Mouse (Mus musculus): ENCODE measurements around the gene Rbm20.

DNA sequence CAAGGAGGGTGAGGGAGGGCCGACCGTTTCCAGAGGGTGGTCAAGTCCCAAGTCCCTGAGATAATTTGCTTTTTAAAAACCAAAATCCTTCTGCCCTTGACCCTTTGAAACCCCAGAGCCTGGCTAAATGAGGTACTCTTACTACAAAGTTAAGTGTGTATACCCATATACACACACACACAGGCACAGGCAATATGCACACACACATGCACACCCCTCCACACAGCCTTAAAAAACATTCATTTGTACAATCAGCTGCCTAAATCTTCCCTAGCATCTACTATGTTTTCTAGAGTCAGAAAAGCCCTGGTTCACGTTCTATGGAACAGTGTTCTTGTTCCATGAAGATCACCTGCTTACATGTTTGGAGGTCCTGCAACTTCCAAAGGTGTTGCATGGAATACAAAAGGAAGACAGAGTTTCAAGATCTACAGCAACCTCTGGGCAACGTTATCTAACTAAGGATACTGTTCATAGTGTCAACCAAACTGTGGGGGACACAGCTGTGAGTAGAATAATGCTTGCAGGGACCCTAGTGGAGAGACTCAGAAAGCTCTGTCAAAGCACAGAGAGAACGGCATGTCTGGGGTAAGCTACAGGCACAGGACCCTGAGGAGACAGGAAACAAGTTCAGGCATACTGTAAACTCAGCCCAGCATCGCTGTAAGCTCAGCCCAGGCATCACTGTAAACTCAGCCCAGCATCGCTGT, 97.7 kb downstream of the Rbm20 start:
- TF ChIP-seq CTCF (conservative IDR thresholded peaks at IDR 0.05 in 1 of 2, IDR thresholded peaks at IDR 0.05 in 1 of 2; ENCODE audit: low read depth in 2 of 2, low read length in 2 of 2) (no peak), EP300 (IDR thresholded peaks at IDR 0.05; ENCODE audit: low read length) (no peak), POLR2A (IDR thresholded peaks at IDR 0.05; ENCODE audit: low read depth, low read length) (no peak)

Measured in CH12.LX (cell line).